Mouse (Mus musculus) lung, embryonic 15.5 days (tissue): ENCODE data around the gene Olfr71. TPM values are rescaled to one million over a fixed set of nuclear protein-coding genes. Genes with fewer than 3 reads are reported as not detected.

Experiments
- ATAC-seq: fragments of 200-750 bp; cut with Nextera tagmentation; 2 replicates; pipeline ENCODE4 v1.8.0; 2017; ENCODE audit warnings: moderate number of reproducible peaks, borderline replicate concordance; ENCODE audit not compliant: low FRiP score, low TSS enrichment; ENCODE audit errors: extremely low read depth
- H3K27ac ChIP-seq: fragments of 300-500 bp; sonication (generic); 2 replicates; pipeline ENCODE4 v1.5.1; 2015; ENCODE audit warnings: moderate library complexity, mild to moderate bottlenecking, inconsistent platforms
- H3K27me3 ChIP-seq: fragments of 300-500 bp; sonication (generic); 2 replicates; pipeline ENCODE4 v1.6.1; 2015; ENCODE audit warnings: inconsistent platforms
- H3K36me3 ChIP-seq: fragments of 300-500 bp; sonication (generic); 2 replicates; pipeline ENCODE4 v1.6.1; 2015; ENCODE audit warnings: inconsistent platforms
- H3K4me1 ChIP-seq: fragments of 300-500 bp; sonication (generic); 2 replicates; pipeline ENCODE4 v1.6.1; 2015; ENCODE audit warnings: inconsistent platforms
- H3K4me2 ChIP-seq: fragments of 300-500 bp; sonication (generic); 2 replicates; pipeline ENCODE4 v1.6.1; 2015; ENCODE audit warnings: inconsistent platforms, mild to moderate bottlenecking, moderate library complexity
- H3K4me3 ChIP-seq: fragments of 300-500 bp; sonication (generic); 2 replicates; pipeline ENCODE4 v1.5.1; 2015; ENCODE audit warnings: mild to moderate bottlenecking, inconsistent platforms
- H3K9ac ChIP-seq: fragments of 300-500 bp; sonication (generic); 2 replicates; pipeline ENCODE4 v1.6.1; 2015; ENCODE audit warnings: inconsistent platforms
- H3K9me3 ChIP-seq: fragments of 300-500 bp; sonication (generic); 2 replicates; pipeline ENCODE4 v1.6.1; 2016; ENCODE audit warnings: inconsistent platforms
- WGBS: fragments of 180-500 bp; shearing (Covaris S2); methylation state at CpG from one replicate; pipeline ENCODE4 v1.1.7; 2015; 5-methylcytosine and 5-hydroxymethylcytosine counted together
- polyA plus RNA-seq: library from polyadenylated mRNA; unstranded; fragments of >200 nt; fragmentation: Nextera tagmentation; extraction: Ambion mirVana; gene quantifications from 2 replicates; pipeline ENCODE4 v1.2.1, GENCODE M21; 2015

Gene Olfr71
- polyA plus RNA-seq, 1 experiment from 2014 or later: not detected

DNA sequence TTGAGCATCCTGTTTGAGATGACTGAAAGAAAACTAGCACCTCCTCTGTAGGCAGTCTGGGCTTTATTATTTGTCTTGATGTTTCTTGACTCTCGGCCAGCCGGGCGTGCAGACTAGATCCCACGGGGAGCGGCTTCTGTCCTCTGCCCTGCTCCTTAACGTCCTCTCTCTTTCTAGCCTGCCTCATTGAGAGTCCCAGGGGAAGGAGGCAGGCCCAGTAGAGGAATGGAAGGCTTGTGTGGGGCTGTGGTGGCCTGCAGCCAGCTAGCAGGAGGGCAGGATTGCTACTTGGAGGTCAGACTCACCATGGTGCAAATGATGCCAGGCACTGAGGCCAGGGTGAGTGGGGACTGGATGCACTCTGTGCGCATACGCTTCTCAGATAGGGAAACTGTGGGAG is 6.2 kb downstream of the Olfr71 start:
- WGBS: 63% methylated on average over 8 of the region's 8 CpGs
- no peak for ATAC-seq

DNA sequence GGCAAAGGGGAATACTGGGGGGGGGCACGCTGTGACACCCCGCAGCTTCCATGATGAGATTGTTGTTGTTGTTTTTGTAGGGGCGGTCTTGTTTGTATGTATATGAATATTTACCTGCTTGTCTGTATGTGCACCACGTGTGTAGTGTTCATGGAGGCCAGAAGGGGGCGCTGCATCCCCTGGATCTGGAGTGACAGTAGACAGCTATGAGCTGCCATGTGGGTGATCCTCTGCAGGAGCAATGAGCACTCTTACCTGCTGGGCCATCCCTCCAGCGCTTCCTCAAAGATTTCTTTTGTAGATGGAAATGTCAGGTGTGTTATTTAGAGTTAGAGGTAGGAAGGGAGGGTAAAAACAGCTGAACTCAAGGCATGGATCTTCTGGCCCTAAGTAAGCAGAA is 6.6 kb downstream of the Olfr71 start:
- 68% methylated on average over 6 of the region's 6 CpGs for WGBS
- H3K36me3 ChIP-seq: no peaks in the 10 kb centered on the region
- H3K9ac ChIP-seq: no peak overlapping the region
- no peaks in the 10 kb centered on the region for H3K27me3 ChIP-seq
- no peak for ATAC-seq
- H3K4me2 ChIP-seq: no peak overlapping the region
- H3K27ac ChIP-seq: no peak overlapping the region
- H3K4me3 ChIP-seq: no peak overlapping the region
- no peaks in the 10 kb centered on the region for H3K9me3 ChIP-seq
- peaks cover 3% of the 10 kb centered on the region; the same call in 1 of the 2 replicates for H3K4me1 ChIP-seq

More for the DNA sequence above, 6.2 kb downstream of the Olfr71 start:
- Histone ChIP-seq H3K4me1 (peaks cover 5% of the 10 kb centered on the region; the same call in 1 of the 2 replicates), H3K4me2 (no peak overlapping the region), H3K9me3 (no peaks in the 10 kb centered on the region), H3K27ac (no peak overlapping the region), H3K4me3 (no peak overlapping the region), H3K27me3 (no peaks in the 10 kb centered on the region), H3K36me3 (no peaks in the 10 kb centered on the region), H3K9ac (no peak overlapping the region)

DNA sequence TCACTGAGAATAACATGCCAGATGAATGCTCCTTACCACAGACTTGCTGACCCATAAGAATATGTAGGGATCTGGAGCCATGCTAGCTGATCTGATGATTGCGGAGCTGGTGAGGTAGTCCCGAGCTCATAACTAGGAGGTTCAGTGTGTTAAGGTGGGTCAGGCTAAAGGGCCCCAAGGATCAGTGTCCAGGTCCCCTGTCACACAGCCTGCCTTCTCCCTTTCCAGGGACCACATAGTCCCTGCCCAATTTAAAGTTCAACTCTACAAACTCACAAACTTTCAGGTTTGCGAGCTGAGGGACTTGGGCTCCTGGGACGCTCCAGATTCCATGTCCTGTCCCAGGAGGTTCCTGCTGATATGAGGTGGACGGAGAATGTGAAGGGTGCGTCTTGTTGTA is 9.3 kb downstream of the Olfr71 start, which contains the start of gene Olfr70:
Gene Olfr70 (minus strand): TSS at position 101 of the 400 bp plus-strand sequence.
- H3K4me3 ChIP-seq: no peak within 1 kb of the TSS
- H3K27ac ChIP-seq: no peak within 1 kb of the TSS
- ATAC-seq: no peak
- H3K36me3 ChIP-seq: no peaks in the 10 kb centered on the region
- no peak within 1 kb of the TSS for H3K4me2 ChIP-seq
- H3K9ac ChIP-seq: no peak within 1 kb of the TSS
- no peaks in the 10 kb centered on the region for H3K9me3 ChIP-seq
- H3K27me3 ChIP-seq: no peaks in the 10 kb centered on the region
- 0 out of 2 replicates have a peak, but pooled peaks cover under 1% of the 10 kb centered on the region for H3K4me1 ChIP-seq
- WGBS: 85% methylated on average over 6 of the region's 6 CpGs

DNA sequence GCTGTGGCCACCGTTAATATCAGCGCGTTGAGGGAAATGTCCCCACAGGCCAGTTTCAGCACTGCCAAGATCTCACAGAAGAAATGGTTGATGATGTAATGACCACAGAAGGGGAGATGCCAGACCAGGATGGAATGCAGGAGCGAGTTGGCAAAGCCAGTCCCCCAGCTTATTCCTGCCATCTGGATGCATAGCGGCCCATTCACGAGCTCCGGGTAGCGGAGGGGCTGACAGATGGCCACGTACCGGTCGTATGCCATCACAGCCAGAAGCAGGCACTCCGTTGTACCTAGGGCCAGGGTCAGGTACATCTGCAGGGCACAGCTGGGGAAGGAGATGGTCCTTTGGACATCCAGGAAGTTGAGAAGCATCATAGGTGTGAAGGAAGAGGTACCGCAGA is 13.5 kb downstream of the Olfr71 start:
- Histone ChIP-seq H3K4me1 (0 out of 2 replicates have a peak, but pooled peaks cover 9% of the 10 kb centered on the region), H3K36me3 (no peaks in the 10 kb centered on the region), H3K27ac (no peak overlapping the region), H3K9me3 (no peaks in the 10 kb centered on the region), H3K4me3 (no peak overlapping the region), H3K4me2 (no peak overlapping the region), H3K27me3 (no peaks in the 10 kb centered on the region), H3K9ac (no peak overlapping the region)
- WGBS: 90% methylated on average over 13 of the region's 13 CpGs
- ATAC-seq: no peak

DNA sequence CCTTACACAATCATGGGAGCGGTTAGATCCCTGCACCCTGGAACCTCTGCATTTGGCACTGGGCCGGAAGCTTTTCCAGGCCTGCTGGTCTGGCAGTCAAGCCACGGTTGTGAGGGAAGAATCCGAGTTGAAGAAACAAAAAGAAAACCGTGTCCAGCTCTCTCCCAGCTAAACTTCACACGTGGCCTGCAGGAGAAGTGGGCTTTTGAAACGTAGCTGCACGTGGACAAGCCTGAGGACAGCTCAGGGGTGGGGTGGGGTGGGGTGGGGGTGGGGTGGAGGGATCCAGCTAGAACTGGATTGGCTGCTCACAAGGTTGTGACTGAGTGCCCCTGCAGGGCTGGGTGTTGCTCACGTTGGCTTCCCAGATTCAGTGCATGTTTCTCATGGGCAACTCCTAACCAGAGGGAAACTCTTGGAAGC is 14.8 kb downstream of the Olfr71 start:
- H3K27ac ChIP-seq: peak overlapping the region; percentile 16; the same call in 1 of the 2 replicates
- H3K4me3 ChIP-seq: no peak overlapping the region
- H3K27me3 ChIP-seq: no peaks in the 10 kb centered on the region
- no peak overlapping the region for H3K4me2 ChIP-seq
- H3K9me3 ChIP-seq: no peaks in the 10 kb centered on the region
- no peak overlapping the region for H3K9ac ChIP-seq
- H3K4me1 ChIP-seq: 0 out of 2 replicates have a peak, but pooled peaks cover 9% of the 10 kb centered on the region
- no peaks in the 10 kb centered on the region for H3K36me3 ChIP-seq
- 18% methylated on average over 9 of the region's 9 CpGs for whole genome bisulfite sequencing
- 0 out of 2 replicates have a peak, but pooled peaks have one; percentile 66 for ATAC-seq

DNA sequence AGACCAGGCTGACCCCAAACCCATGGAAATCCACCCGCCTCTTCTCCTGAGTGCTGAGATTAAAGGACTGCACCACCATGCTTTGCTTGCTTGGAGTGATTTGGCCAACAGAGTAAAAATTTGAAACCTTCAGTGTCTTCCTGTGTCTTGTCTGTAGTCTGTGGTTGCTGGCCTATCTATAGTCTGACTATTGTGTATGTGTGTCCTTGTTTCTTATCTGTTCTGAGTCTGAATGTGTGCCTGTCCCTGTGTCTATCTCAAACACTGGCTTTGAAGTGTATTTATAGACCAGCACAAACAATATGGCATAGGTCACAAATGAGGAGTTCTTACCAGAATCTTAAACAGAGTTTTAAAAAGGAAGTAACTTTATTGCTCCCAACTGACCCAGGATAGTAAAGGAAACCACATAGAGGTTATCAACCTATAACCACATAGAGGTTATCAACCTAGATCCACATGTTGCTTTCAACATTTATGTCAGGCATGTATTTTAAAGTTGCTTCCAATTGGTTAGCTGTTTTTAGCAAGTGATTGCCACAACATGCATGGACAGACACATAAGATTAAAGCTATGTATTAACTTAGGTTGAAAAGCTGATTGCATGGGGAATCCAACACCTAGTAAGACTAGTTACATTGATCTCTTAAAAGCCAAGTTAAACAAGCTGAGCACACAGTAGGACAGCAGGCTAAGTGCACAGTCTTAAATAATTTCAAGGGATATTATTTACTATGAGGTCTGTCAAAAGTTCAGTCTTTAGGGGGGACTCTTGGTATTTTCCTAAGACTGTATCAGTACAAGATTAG is 15.4 kb downstream of the Olfr71 start:
- 0 out of 2 replicates have a peak, but pooled peaks cover 9% of the 10 kb centered on the region for H3K4me1 ChIP-seq
- no peaks in the 10 kb centered on the region for H3K9me3 ChIP-seq
- ATAC-seq: no peak
- no peaks in the 10 kb centered on the region for H3K36me3 ChIP-seq
- 71% methylated on average over 1 of the region's 1 CpGs for WGBS
- H3K4me2 ChIP-seq: no peak overlapping the region
- no peaks in the 10 kb centered on the region for H3K27me3 ChIP-seq
- H3K9ac ChIP-seq: no peak overlapping the region
- H3K4me3 ChIP-seq: no peak overlapping the region
- H3K27ac ChIP-seq: peak overlapping the region; percentile 16; the same call in 1 of the 2 replicates

DNA sequence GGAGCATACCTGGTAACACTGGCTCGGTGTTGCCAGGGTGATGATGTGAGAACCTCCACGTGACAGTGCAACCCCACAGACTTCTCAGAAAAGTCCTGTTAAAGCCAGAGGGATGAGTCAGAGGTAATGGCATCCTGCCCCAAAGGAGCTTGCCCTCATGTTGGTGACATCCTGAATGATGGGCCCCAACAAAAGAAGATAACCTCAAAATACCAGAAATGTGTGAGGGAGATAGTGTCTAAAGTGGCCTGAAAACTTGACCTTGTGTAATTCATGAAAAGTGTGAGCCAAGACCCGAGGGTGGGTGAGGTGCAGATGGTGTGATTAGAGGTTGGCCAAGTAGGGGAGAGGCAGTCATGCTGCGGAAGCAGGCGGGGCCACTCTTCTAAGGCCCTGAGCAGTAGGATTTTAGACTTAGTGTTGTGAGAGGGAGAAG is 16.2 kb downstream of the Olfr71 start:
- Histone ChIP-seq H3K4me3 (no peak overlapping the region), H3K36me3 (no peaks in the 10 kb centered on the region), H3K27ac (no peak overlapping the region), H3K9ac (no peak overlapping the region), H3K4me1 (0 out of 2 replicates have a peak, but pooled peaks cover 9% of the 10 kb centered on the region), H3K27me3 (no peaks in the 10 kb centered on the region), H3K4me2 (no peak overlapping the region), H3K9me3 (no peaks in the 10 kb centered on the region)
- WGBS: 53% methylated on average over 5 of the region's 5 CpGs
- 0 out of 2 replicates have a peak, but pooled peaks have one; percentile 4 for ATAC-seq

DNA sequence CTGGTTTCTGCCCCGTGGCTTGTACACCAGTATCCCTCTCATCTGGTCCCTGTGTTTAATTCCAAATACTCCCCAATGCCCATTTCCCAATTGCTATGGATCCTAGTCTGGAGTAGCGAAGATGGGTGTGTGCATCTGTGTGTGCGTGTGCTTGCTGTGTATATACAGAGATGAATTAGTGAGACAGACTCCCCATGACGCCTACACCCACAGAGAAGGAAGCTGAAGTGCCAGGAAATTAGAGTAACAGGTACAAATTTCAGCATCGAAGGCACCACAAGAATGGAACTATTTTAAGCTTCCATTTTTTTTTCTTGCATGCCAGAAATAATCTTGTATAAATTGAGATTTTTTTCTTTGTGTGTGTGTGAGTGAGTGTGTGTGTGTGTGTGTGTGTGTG is 19.0 kb downstream of the Olfr71 start:
- 0 out of 2 replicates have a peak, but pooled peaks cover 9% of the 10 kb centered on the region for H3K4me1 ChIP-seq
- H3K36me3 ChIP-seq: 0 out of 2 replicates have a peak, but pooled peaks cover under 1% of the 10 kb centered on the region
- H3K4me2 ChIP-seq: no peak overlapping the region
- no peak overlapping the region for H3K9ac ChIP-seq
- no peak overlapping the region for H3K27ac ChIP-seq
- no peak overlapping the region for H3K4me3 ChIP-seq
- H3K27me3 ChIP-seq: no peaks in the 10 kb centered on the region
- no peak for ATAC-seq
- 68% methylated on average over 5 of the region's 5 CpGs for WGBS
- H3K9me3 ChIP-seq: no peaks in the 10 kb centered on the region

DNA sequence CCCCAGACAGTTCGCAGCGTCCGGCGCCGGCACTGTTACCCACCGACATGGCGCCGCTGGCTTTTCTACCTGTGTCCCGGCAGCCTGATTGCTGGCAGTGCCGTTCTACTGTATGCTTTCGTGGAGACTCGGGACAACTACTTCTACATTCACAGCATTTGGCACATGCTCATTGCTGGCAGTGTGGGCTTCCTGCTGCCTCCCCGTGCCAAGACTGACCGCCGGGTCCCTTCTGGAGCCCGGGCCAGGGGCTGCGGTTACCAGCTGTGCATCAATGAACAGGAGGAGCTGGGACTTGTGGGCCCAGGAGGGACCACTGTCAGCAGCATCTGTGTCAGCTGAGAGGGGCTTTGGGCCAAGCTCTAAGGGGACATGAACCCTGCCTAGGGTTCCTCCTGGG is 20.0 kb downstream of the Olfr71 start:
- H3K36me3 ChIP-seq: 0 out of 2 replicates have a peak, but pooled peaks cover 9% of the 10 kb centered on the region
- no peak overlapping the region for H3K27ac ChIP-seq
- ATAC-seq: no peak
- H3K4me2 ChIP-seq: no peak overlapping the region
- H3K9me3 ChIP-seq: no peaks in the 10 kb centered on the region
- no peak overlapping the region for H3K9ac ChIP-seq
- 93% methylated on average over 17 of the region's 17 CpGs for WGBS
- H3K27me3 ChIP-seq: no peaks in the 10 kb centered on the region
- 0 out of 2 replicates have a peak, but pooled peaks cover 5% of the 10 kb centered on the region for H3K4me1 ChIP-seq
- no peak overlapping the region for H3K4me3 ChIP-seq

DNA sequence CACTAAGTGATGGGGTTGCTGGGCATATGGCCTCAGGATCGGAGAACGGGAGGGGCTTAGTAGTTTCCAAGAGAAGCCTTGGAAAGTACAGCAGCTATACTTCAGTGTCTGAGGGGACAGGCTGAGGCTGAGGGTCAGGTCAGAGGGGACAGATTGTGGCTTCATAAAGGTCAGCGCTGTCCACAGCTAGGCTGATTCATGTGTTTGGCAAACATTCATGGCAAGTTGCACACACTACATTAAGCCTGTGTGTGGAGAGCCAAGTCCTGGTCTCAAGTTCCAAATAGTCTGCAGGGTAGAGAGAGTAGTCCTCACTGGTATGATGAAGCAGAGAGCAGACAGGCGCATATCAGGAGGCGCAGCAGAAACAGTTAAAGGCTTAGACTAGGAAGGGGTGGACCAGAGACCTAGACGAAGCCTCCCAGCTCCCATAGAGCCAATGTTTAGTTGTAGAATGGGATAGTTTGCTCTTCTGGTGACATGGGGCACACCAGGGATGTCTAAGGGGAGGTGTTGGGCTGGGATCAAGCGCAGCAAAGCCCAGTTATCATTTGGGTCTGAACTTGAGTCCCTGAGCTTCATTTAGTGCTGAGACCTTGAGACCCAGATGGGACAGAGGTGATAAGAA is 30.5 kb downstream of the Olfr71 start:
- Histone ChIP-seq H3K36me3 (peaks cover 12% of the 10 kb centered on the region; the same call in 1 of the 2 replicates), H3K27ac (no peak overlapping the region), H3K4me3 (no peak overlapping the region), H3K4me1 (no peaks in the 10 kb centered on the region), H3K4me2 (no peak overlapping the region), H3K27me3 (no peaks in the 10 kb centered on the region), H3K9ac (no peak overlapping the region), H3K9me3 (no peaks in the 10 kb centered on the region)
- peak; percentile 10; the same call in 1 of the 2 replicates for ATAC-seq
- WGBS: 85% methylated on average over 7 of the region's 7 CpGs

DNA sequence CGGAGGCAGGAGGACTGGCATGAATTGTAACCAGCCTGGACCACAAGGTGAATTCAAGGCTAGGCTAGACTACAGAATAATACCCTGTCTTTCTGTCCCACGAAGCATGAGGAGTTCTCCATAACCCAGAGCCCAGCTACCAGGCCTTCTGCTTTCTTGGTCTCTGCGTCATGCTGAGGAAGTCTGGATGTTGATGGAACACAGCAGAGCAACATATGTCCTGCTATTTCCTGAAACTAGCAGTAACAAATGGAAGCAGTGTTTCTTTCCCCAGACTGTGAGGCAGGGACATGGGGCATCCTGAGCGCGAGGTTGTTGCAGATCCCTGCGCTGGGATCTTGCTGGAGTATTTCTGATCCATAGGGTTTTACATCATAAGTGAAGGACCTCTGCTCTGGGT is 31.5 kb downstream of the Olfr71 start:
- H3K27me3 ChIP-seq: no peaks in the 10 kb centered on the region
- WGBS: 88% methylated on average over 6 of the region's 6 CpGs
- H3K4me3 ChIP-seq: no peak overlapping the region
- no peak overlapping the region for H3K4me2 ChIP-seq
- no peak overlapping the region for H3K9ac ChIP-seq
- H3K4me1 ChIP-seq: no peaks in the 10 kb centered on the region
- H3K36me3 ChIP-seq: peaks cover 15% of the 10 kb centered on the region; the same call in 1 of the 2 replicates
- no peak overlapping the region for H3K27ac ChIP-seq
- no peak for ATAC-seq
- no peaks in the 10 kb centered on the region for H3K9me3 ChIP-seq
